Mouse (Mus musculus): Measurements from ENCODE around the gene Ltn1.

Ltn1 gene

DNA sequence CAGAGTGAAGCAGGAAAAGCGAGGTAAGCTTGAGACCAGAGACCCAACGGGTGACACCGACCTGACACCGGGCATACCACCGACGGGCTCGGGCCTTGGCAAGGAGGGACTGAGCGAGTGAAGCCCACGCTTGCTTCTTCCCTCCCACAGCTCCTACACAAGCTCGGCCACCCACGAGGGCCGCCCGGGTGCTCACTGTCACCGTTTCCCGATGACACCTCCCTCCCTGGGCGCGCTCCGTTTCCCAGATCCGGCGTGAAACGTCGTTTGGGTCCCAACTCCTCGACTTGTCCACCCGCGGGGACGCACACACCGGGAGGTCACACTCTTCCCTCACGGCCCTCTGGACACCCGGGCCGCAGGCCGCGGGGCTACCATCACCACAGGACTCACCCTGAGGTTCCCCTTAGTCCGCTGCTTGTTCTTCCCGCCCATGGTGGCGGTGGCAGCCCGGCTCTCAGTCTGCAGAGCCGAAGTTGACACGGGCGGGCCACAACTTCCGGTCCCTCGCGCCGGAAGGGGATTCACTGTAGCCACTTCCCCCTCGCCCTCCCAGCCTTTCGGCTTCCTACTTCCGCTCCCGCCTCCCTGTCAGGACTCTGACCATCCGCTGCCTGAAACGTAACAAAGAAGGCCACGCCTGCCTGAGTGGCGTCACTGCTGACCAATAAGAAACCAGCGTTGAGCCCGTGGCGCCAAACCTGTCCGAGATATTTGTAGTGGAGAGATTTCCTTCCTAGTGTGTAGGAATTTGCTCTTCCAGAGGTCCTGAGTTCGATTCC is at the start of gene Ltn1:
TSS of gene Ltn1 (minus strand) at position 580 of the 782 bp plus-strand sequence.
- DNase-seq, result peak; percentile 98 to 99

DNA sequence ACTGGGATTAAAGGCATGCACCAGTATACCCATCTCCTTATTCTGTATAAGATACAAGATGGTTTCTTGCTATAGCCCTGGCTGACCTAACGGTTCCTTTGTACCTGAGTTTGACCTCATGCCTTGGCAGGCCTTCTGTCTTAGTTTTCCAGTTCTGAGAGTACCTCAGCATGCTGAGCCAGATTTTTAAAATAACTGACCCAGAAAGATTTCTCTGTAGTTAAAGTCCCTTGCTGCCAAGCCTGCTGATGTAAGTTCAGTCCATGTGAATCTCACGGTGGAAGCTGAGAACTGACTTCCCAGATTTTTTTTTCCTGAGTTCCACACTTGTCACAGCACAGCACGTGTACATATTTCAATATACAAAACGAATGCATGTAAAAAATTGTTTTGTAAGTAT is 38.2 kb upstream of the Ltn1 start:
- no peak for DNase-seq

DNA sequence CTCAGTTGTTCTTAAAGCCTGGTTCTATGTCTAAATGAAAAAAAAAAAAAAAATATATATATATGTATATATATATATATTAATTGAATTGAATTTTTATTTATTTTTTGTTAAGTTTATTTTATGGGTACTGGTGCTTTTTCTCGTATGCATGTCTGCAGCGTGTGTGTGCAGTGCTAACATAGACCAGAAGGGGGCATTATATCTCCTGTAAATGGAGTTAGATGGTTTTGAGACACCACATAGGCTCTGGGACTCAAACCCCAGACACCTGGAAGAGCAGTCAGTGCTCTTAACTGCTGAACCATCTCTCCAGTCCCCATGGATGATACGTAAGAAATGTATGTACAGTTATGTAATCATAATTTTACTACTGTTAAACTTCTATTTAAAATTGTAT is 26.3 kb upstream of the Ltn1 start:
- no peak for DNase-seq

DNA sequence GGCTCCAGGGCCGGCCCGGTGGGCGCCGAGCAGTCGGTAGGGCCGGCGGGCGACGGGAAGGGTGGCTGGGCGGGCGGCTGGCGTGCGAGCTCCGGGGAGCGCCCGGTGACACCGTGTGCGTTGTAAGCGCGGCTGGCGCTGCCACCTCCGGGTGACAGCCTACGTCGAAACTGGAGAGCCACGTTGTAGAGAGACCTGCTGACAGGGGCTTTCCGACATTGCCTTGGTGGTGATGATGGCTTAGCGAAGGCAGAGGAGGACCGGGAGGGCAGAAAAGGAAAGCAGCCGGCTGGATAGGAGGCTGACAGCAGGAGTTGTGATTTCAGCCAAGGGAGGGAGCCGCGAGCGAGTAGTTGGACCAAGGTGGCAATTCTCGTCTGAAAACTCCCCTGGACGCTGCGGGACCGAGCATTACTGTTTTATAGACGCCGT is 22.8 kb upstream of the Ltn1 start:
- no peak for DNase-seq

DNA sequence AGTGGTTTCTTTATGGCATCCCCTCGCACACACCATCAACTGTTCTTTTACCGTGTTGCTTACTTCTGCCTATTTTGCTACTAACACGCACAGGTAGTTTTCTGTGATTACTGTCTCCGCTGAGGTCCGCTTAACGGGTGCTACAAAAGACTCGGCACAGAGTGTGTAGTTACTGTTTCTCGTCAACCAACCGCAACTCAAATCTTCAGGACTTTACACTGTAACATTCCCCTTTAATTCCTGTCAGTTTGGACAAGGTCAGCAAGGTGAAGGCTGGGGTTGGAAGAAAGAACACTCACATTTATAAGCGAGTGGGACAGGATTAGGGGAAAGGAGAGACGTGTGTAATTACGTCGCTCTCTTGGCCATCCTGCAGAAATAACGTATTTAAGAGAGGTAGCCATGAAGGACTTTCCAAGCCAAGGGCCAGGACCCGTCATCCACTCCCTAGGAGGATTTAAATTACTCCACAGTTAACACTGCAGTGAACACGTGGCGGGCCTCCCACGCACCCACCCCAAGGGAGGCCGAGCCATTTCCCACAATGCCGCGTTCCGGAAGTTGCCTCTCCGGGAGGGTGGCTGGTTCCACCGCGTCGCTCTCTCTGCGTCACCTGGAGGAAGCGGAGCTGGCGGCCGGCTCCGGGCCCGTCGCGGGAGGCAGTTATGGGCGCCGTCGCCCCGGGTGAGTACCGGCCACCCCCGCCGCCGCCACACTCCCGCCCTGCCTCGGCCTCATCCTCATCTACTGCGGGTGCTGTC is 22.2 kb upstream of the Ltn1 start, which contains the start of gene Usp16:
TSS of gene Usp16 (plus strand) at position 285 of the 761 bp plus-strand sequence.
- peak; percentile 95 to 96 for DNase-seq

- no peak for DNase-seq
Observed at GRCm38 (mm10) chr16:87453226-87453625, 20.8 kb upstream of the Ltn1 start.

GRCm38 (mm10) chr16:87445528-87445927 is 13.1 kb upstream of the Ltn1 start:
- DNase-seq, result no peak

DNA sequence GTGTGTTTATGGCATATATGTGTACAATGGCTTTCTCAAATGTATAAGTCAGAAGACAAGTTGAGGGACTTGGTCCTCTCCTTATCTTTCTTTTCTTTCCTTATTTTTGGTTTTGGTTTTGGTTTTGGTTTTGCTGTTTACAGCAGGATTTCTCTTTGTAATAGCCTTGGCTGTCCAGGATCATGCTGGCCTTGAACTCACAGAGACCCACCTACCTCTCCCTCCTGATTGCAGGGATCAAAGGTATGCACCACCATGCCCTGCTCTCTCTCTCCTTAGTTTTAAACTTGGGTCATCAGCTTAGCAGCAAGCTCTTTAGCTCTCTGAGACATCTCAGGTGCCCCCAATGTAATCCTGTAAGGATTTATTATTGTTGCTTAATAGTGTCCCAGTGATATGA is 12.7 kb upstream of the Ltn1 start:
- DNase-seq, result no peak

- DNase-seq, result no peak
Observed at GRCm38 (mm10) chr16:87444071-87444470, 11.7 kb upstream of the Ltn1 start.

DNA sequence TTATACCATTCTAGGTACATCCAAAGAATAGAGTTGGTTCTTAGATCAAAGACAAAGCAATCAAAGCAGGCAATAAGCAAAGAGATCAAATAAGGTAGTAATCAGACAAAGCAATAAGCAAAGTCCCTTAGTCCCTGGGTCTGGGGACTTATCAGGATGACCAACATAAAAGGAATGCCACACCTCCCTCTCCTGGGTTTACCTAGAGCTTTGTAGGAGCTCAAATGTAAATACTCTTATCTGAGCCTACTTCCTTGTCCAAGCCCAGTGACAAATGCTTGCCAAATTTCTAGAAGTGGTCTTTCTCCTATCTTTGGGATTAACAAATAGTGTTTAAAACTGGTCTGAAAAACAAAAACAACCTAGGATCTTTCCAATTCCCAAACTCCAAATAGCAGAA is 10.8 kb upstream of the Ltn1 start:
- DNase-seq, result no peak

GRCm38 (mm10) chr16:87442291-87442690 is 9.9 kb upstream of the Ltn1 start:
- peak; percentile 45 to 61 for DNase-seq

DNA sequence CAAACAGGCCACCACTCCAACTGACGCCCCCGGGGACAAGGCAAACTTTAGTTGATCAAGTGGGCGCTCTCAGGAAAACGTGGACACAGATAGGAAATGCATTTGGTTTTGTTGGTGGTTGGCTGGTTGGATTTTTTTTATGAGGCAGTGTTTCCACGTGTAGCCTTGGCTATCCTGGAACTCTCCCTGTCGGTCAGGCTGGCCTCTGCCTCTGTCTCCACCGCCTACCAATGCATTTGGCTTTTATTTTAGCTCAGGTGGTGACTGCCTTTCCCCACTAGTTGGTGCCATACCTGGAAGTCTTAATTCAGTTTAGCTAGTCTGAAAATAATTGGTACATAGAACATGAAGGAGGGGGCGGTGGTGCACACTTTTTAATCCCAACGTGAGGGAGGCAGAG is 8.7 kb upstream of the Ltn1 start:
- peak; percentile 15 to 48 for DNase-seq

DNA sequence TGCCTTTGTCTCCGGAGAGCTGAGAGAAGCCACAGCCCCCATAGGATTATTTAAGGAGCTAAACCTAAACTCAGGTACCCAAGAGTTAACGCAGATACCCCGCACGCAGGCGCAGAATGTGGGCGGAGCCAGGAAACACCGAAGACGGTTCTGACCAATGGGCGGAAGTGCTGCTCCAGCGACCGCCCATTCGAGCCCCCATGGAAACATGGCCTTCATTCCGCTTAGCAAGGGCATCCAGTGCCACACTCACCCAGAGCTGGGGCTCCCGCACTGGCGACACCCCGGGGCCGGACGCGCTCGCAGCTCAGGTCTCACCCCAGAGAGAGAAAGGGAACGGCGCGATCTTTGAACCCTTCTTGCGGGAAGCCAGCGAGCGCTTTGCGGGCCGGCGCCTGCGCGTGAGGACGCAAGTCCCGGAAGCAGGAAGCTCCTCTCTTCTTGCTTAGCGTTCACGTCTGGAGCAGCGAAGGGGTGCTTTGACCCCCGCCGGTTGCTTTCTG is 7.8 kb upstream of the Ltn1 start, which contains the start of gene Rwdd2b:
TSS of gene Rwdd2b (minus strand) at position 390 of the 503 bp plus-strand sequence.
- DNase-seq, result peak; percentile 95 to 97

DNA sequence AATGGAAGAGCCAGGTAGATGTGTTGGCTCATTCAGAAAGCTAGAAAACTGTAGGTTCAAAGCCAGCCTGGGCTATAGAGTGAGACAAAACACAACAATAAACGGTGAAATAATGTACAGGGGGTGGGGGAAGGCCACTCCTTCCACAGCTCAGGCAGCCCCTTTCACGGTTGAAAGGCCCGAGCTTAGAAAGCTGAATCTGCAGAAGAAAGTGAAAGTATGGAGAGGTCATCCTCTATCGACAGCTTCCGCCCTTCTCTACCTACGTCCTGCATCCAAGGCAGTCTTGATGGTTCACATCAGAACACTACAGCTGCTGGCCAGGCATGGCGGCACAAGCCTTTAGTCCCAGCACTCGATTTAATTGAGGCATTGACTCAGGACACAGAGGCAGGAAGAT is 6.3 kb upstream of the Ltn1 start:
- DNase-seq, result no peak

DNA sequence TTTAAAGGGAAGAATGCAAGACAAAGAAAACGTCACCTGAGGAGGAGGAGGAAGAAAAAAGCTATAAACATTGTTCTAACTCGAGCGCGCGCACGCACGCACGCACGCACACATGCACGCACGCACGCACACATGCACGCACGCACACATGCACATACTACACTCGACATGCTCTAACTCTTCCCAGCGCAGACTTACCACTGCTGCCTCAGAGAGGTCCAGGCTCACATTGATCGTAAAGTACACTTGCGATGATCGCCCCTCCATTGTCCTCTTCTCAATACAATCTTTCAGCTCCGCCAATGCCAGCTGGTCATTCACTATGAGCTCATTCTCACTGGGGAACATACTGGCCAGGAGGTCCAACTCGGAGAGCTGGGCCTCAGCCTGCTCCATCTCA is 4.7 kb upstream of the Ltn1 start:
- no peak for DNase-seq

DNA sequence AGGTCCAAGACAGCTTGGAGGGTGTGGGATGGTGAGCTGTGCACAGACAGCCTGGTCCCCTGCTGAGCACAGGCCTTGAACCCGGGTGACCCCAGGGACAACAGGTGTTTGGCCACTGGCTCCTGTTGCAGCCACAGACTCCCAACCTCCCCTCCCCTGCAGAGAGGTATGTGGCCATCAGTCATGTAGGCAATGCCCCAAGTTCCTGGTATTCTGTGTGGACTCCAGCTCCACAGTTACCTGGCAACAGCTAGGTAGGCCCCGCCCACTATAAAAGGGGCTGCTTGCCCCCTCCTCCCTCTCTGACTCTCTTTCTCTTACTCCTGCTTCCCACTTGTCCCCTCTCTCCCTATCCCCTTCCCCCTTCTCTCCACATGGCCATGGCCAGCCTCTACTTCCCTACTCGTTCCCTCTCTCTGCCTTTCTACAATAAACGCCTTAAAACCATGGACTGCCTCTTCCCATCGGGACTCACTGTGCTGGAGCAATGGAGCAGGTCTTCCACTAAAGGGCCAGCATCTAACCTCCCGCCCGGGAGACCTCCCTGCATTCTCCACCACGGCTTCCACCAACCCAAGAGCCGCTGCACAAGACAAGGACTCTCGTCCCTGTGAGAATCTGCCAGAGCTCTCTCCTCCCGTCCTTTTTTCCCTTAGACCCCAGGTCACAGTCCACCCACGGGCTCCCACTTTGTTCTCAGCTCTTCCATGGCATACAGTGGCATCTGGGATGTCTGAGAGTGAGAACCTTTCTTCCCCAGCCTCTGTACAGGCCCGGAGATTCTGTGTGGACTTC is 3.2 kb upstream of the Ltn1 start:
- no peak for DNase-seq

DNA sequence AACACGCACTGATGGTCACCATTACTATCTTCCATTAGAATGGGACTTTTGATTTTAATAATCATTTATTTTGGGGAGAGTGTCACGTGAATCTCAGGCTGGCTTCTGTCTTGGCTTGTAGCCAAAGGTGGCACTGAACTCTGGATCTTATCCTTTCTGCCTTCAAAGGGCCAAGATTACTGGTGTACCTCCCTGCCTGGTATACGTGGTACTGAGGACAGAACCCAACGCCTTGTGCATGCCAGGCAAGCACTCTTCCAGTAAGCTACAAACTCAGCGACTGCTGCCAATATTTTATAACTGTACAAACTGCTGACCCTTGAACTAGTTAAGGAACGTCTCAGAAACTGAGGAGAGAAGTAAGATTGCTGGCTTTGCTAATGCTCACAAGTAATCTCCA is 2.5 kb upstream of the Ltn1 start:
- DNase-seq, result no peak

DNA sequence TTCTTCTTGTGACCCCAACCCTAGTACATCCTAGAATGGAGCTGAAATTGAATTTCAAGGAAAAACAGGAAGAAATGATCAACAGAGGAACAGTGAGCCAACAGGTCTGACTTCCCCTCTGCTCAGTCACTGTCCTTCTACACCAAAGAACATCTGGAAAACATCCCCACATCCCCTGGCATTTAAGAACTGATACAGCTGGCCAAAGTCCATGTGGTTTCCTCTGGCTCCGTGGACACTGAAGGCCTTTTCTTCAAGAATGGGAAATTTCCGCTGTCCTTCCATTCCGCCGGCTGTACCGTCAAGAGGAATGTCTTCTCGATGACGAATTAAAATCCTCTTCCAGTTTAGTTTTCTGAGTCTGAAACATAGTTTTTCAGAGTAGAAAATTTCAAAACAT is 1.9 kb upstream of the Ltn1 start:
- no peak for DNase-seq

GRCm38 (mm10) chr16:87427516-87427915 is 4.9 kb downstream of the Ltn1 start:
- DNase-seq, result no peak

GRCm38 (mm10) chr16:87420662-87421061 is 11.8 kb downstream of the Ltn1 start:
- DNase-seq, result no peak

GRCm38 (mm10) chr16:87405001-87405400 is 27.4 kb downstream of the Ltn1 start:
- peak; percentile 20 to 47 for DNase-seq

- DNase-seq, result peak; percentile 63 to 75
Observed at GRCm38 (mm10) chr16:87393813-87394548, 38.4 kb downstream of the Ltn1 start.

Measured in kidney, postnatal 4 days (tissue).